Mouse (Mus musculus): ENCODE results near the gene Gm14525.
"Not testable (repeated sequence)": the region's sequence is repeated elsewhere in the genome, so short reads cannot be mapped to it uniquely, and the experiment has no call there.

Gene Gm14525

DNA sequence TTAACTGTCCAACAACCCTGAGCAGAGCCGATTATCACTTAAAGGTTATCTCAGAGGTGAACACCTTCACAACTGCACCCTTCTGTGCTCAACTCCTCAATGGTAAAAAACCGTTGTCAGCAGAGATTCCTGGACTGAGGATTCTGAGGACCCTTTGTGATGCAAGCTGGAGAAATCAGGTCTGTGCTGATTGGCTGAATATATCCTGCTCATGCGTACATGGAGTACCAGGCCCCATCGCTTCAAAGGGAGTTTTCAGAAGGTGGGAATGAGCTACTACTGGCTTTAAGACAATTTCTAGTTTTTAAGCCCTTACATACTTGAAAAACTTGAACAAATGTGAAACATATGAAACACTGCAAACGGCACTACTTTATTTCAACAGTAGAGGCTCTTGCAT lies at the start of gene Gm14525:
Gene Gm14525 (minus strand): TSS at position 101 of the 400 bp plus-strand sequence.
- DNase-seq = not testable (repeated sequence)

Data from cerebellum, postnatal 25 days (tissue).